Comparison of ENCODE assay signal across 22 mouse cellular contexts in the genomic region with DNA sequence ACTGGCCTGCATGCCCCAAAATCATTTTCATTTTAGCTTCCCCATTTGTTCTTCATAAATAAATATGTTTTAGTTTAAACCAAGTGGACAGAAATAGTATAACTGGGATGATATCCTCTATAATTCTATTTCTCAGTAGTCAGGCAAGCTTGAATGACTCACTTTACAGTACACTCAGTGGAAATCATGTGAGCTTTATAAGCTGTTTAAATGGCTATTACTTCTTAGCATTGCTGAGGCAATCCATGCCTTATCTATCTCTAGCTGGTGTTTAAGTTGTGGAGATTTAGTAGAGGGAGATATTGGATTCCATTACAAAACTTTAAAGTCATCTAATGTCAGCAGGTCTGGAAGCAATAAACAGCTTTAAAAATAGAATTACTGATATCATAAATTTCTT.
"Had no signal": no experiment of that assay in that cellular context is flagged by ENCODE, and none has a peak within 500 bp of the region (broad histone marks: within the 10 kb centered on the region; RNA-seq: fewer than 3 reads in every experiment).

No protein-coding gene starts in this region.

- H3K36me3 ChIP-seq: limb, embryonic 12.5 days; liver, embryonic 12.5 days; liver, embryonic 15.5 days; lung, embryonic 15.5 days; midbrain, embryonic 10.5 days; midbrain, embryonic 13.5 days; neural tube, embryonic 12.5 days; neural tube, embryonic 15.5 days; stomach, embryonic 15.5 days had no signal

- H3K4me3 ChIP-seq: left cerebral cortex, adult 2 months; limb, embryonic 12.5 days; liver, embryonic 12.5 days; liver, embryonic 15.5 days; lung, embryonic 15.5 days; megakaryocyte, embryonic 14.5 days; midbrain, embryonic 10.5 days; midbrain, embryonic 13.5 days; neural tube, embryonic 12.5 days; neural tube, embryonic 15.5 days; stomach, embryonic 15.5 days had no signal

- H3K27ac ChIP-seq: kidney, postnatal 0 days; left cerebral cortex, adult 2 months; limb, embryonic 12.5 days; liver, embryonic 12.5 days; liver, embryonic 15.5 days; lung, embryonic 15.5 days; midbrain, embryonic 10.5 days; midbrain, embryonic 13.5 days; neural tube, embryonic 12.5 days; neural tube, embryonic 15.5 days; stomach, embryonic 15.5 days had no signal

- H3K4me2 ChIP-seq: limb, embryonic 12.5 days; liver, embryonic 12.5 days; liver, embryonic 15.5 days; lung, embryonic 15.5 days; midbrain, embryonic 13.5 days; neural tube, embryonic 12.5 days; neural tube, embryonic 15.5 days; stomach, embryonic 15.5 days had no signal

- ATAC-seq: liver, embryonic 12.5 days; midbrain, embryonic 13.5 days had no signal

- H3K4me1 ChIP-seq: limb, embryonic 12.5 days; liver, embryonic 12.5 days; liver, embryonic 15.5 days; lung, embryonic 15.5 days; midbrain, embryonic 10.5 days; midbrain, embryonic 13.5 days; neural tube, embryonic 12.5 days; neural tube, embryonic 15.5 days; stomach, embryonic 15.5 days had no signal

- H3K9me3 ChIP-seq: limb, embryonic 12.5 days; liver, embryonic 12.5 days; liver, embryonic 15.5 days; lung, embryonic 15.5 days; megakaryocyte, embryonic 14.5 days; midbrain, embryonic 10.5 days; midbrain, embryonic 13.5 days; neural tube, embryonic 12.5 days; neural tube, embryonic 15.5 days; stomach, embryonic 15.5 days had no signal

- H3K9ac ChIP-seq: limb, embryonic 12.5 days; liver, embryonic 12.5 days; liver, embryonic 15.5 days; lung, embryonic 15.5 days; midbrain, embryonic 13.5 days; neural tube, embryonic 12.5 days; neural tube, embryonic 15.5 days; stomach, embryonic 15.5 days had no signal

- DNase-seq: kidney, postnatal 25 days; layer of hippocampus, postnatal 36 days; liver; lung, adult 18-20 months; lung, postnatal 10 days; lung, postnatal 36 days; retina, postnatal 1 day; right cerebral cortex, postnatal 25 days; spleen, adult 18-20 months; thymus, postnatal 25 days had no signal

- H3K27me3 ChIP-seq: limb, embryonic 12.5 days; liver, embryonic 12.5 days; liver, embryonic 15.5 days; lung, embryonic 15.5 days; megakaryocyte, embryonic 14.5 days; midbrain, embryonic 13.5 days; neural tube, embryonic 12.5 days; neural tube, embryonic 15.5 days; stomach, embryonic 15.5 days had no signal
